Mouse (Mus musculus) cerebellum, postnatal 36 days (tissue): ENCODE data around the gene Gm45713.
"Not testable (repeated sequence)": the region's sequence is repeated elsewhere in the genome, so short reads cannot be mapped to it uniquely, and the experiment has no call there.

Experiments
- DNase-seq, 2 experiments: peaks; one replicate each; pipeline ENCODE4 v3.0.0; 2021 to 2022; ENCODE audit warnings: mixed read lengths in 2 of 2

The Gm45713 gene

DNA sequence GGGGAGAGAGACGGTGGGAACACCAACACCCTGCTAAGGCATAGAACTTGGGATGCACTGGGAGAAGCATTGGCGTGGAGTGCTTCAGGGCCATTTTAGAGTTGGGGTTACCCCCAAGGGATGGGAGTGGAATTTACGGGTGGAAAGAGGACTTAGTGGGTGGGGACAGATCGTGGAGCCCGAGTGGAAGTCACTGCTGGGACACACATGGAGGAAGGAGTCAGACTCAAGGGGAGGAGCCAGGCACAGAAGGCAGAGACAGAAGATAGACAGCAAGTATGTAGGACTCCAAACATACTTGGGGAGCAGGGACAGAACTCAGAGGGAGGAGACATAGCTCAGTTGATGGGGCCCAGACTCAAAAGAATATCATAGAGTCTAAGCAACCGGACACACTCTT is 26.5 kb upstream of the Gm45713 start:
- no peak for DNase-seq

DNA sequence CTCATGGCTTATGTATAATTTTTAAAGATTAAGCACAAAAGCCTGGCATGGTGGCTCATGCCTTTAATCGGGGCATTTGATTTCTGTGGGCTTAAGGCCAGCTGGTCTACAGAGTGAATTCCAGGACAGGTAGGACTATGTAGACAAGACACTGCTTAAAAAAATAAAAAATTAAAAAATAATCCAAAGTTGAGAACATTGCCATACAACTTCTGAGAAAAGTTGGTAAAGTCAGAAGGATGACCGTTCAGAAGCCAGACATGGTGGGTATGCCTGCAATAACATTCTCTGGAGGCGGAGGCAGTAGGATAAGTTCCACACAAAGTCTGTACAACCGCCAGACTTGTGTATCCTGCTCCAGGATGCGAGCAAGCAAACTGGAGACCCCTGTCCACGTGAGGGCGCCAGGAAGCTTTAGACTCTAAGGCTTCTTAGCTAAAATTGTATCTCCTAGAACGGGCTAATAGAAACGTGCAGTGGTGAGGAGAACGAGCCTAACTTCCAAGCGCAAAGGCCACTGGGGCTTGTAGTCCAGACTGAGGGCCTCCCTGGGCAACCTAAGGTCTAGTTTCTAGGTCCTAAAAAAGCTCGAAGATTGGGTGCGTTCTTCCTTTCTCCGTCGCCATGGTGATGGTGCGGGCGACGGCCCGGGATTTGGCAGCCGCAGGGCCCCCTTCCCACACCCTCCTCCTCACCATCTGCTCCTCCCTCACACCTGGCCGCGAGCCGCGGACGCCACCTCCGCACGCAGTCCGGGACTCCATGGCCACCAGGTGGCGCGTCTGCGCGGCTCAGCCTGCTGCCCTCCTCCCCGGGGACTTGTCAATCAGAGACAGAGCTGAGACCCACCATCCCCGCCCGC is 25.8 kb upstream of the Gm45713 start:
- peak; percentile 98 to 99 for DNase-seq

DNA sequence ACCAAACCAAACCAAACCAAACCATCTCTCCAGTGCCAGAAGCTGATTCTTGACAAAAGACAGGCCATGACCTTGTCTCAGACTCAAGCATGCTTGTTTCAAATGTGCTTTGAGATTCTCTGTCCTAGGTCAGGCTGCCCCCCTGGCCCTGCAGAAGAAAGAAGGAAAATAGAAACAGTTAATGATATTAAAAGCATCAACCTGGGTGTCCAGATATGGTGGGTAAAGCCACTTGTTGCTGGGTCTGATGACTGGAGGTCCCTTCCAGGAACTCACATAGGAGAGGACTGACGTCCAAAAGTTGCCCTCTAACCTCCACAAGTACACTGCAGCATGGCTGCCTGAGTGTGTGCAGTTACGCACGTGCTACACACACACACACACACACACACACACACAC is 24.8 kb upstream of the Gm45713 start:
- DNase-seq = no peak

DNA sequence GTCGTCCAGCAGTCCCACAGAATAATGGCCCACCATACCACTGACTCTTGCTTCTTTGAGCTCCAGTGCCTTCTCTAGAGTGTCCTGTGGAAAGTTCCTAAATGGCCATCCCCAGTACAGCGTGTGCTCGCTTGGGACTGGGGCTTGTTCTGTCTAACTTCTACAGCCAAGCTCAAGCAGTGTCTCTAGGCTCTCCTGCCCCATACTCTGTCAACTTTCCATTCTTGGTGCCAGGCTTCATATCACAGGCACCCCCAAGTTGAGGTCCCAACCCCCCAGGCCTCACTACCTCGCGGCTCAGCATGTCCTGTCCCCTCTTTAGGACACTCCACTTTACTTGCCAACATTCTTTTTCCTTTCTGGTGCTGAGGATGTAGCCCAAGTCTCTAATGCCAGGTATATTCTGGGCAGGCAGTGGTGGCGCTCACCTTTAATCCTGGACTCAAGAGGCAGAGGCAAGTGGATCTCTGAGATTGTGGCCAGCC is 24.3 kb upstream of the Gm45713 start:
- no peak for DNase-seq

DNA sequence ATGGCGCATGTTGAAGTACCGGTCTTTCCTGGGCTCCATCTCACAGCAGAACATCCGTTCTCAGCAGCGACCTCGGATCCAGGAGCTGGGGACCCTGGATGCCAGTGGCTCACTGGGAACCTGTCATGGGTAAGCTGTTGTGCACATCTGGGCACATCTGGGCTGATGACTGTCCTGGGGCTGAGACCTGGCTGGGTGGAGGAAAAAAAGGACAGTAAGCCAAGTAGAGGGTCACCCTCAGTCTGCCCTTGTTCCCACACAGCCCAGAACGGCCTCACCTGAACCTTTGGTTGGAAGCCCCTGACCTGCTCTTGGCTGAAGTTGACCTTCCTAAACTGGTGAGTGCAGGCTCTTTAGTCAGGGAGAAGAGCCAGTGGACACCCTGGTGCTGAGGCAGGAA is 23.0 kb upstream of the Gm45713 start:
- no peak for DNase-seq

DNA sequence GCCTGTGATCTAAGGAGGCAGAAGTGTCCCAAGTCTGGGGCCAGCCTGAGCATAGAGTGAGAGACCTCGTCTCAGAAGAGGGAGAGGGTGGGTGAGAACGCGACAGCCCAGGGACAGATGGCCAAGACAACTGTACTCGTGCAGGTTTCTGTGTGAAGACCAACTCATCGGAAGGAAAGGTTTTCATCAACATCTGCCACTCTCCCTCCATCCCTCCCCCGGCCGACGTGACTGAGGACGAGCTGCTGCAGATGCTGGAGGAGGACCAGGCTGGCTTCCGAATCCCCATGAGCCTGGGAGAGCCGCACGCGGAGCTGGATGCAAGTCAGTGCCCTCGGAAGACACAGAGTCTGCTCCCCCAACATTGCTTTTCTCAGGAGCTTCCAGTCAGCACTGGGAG is 21.4 kb upstream of the Gm45713 start:
- no peak for DNase-seq

DNA sequence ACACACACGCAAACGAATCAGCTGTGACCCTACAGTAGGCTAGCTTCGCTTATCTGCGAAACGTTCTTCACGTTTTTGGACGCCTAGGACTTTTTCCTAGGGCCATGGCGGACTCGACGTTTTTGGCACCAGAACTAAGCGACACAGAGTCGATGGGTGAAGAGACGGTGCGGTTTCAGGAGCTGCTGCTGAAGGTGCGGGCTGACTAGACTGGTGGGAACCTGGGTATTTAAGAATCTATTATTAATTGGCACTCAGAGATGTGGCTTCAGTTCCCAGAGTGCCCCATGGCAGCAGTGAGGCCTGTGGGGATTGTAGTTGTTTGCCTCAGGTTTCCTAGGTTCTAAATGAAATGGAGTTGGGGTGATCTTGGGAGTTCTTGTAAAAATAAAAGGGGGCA is 20.2 kb upstream of the Gm45713 start:
- DNase-seq = no peak

DNA sequence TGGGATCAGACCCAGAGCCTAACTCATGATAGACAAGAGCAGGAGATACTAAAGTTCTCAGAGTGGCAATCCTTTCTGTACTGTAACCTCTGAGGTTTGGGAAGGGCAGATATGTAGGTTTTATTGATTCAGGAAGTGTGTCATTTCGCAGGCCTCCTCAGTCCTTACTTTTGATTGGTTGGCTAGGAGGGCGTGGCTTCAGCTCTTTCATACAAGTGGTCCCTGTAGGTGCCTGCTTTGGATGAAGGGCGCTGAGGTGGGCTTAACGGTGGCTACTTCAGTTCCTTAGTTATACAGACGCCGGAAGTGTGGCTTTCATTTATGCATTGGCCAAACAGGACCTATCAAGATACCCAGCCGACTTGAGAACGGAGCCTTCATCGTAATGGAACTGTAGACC is 19.6 kb upstream of the Gm45713 start:
- DNase-seq = no peak

DNA sequence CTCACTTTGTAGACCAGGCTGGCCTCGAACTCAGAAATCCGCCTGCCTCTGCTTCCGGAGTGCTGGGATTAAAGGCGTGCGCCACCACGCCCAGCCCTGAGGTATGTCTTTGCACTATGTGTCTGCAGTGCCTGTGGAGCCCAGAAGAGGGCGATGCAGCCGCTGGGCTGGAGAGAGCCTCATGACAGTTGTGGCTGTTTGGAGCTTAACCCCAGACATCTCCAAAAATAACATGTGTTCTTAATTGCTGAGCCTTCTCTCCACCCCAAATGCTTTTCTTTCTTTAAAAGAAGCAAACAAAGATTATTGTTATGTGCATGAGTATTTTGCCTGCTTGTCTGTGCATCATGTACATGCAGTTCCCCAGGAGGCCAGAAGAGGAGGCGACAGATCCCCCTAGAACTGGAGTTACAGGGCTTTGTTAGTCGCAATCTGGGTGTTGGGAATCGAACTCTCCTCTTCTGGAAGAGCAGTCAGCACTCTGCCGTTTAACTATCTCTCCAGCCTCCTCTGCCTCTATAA is 19.0 kb upstream of the Gm45713 start:
- DNase-seq = peak; percentile 66 to 68

DNA sequence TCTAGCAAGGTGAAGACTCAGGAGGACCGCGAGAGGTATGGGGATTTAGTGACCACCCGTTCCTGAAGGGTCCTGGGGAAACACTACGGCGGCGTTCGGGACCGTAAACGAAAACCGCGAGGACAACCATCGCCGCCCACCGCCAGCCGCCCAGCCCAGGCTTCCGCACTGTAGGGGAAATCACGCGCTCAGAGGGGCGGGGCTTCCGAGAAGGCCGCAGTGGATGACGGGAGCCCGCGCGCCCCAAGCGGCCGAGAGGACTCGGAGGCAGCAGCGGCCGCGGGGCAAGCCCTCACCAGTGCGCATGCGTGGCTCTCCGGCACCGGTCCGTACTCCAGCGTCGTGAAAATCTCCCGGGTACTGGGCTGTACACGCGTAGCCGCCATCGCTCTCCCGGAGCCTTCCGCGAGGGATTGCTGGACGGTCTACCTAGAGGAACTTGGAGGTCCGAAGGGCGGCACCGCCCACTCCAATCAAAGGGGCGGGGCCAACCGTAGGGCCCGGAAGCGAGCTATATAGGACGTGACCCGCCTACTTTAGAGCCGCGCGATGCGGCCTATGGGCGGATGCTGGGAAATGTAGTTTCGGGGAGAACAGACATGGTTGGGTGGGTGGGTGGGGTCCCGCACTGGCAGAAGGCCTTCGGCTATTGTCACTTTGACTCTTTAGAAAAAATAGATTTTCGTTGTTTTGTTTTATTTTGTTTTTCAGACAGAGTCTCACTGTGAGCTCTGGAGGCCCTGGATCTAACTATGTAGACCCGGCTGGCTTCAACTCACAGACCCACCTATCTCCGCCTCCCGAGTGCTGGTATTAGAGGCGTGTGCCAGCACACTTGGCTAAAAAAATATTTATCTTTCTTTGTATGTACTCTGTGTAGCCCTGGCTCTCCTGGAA is 18.3 kb upstream of the Gm45713 start, which contains the start of the genes Pih1d1 and Aldh16a1:
TSS of gene Pih1d1 (plus strand) at position 208 of the 897 bp plus-strand sequence.
TSS of gene Aldh16a1 (minus strand) at position 489 of the 897 bp plus-strand sequence.
- DNase-seq = peak; percentile 98

DNA sequence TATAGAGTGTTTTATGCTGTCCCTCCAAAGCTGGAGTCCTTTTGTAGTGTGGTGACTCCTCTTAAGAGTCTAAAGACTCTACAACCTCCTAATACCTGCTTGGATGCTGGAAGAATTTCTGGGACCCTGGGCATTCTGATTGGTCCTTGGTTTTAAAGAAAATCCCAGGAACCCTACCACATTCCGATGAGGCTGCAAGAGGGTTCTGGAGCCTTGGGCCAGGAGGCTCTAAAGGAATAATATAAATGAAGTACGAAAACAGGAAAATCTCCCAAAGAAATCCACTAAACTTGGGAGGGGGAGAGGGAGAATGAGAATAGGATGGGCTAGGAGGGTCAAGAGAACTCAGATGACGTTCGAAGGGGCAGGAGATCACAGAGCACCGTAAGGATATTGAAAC is 17.6 kb upstream of the Gm45713 start:
- no peak for DNase-seq

DNA sequence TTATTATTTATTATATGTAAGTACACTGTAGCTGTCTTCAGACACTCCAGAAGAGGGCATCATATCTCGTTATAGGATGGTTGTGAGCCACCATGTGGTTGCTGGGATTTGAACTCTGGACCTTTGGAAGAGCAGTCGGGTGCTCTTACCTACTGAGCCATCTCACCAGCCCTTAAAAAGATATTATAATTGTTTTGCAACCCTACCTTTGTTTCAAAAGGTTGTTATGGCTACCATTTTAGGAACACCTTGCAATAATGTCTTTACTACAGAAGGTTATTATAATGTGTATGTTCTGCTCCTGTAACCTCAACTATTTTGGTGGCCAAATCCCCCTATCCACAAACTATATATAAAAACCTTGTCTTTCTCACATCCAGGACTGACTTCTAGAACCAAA is 17.0 kb upstream of the Gm45713 start:
- not testable (repeated sequence) for DNase-seq

DNA sequence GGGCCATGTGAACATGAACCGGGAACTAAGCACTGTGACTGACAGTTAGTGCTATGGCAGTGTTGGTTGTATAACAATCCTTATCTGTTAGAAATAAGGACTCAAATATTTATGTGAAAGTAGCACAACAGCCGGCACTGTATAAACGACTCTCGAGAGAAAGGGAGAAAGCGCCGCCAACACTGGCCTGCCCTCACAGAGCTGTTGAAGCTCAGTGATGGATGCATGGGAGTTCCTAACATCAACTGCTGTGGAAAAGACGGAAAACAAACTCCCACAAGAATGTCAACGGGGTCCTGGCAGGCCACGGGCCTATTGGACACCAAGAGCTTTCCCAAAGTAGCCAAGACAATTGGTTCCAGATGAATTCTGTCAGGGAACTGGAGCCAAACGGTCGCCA is 15.3 kb upstream of the Gm45713 start:
- DNase-seq = no peak

DNA sequence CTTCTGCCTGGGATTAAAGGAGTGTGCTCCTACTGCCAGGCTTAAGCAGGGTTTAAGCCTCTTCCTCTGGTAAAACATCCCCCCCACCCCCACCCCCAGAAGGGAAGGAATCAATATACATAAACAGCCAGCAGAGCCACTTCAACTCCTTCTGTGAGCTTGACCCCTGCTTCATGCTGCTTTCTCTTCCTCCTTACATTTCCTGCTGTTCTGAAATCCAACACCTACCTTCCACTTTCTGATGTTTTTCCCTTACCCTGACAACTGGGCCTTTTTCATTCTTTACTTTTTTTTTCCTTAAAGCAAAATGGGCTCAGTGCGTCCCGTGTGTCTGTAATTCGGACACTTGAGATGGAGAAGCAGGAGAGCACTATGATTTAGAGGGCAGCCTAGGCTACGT is 14.3 kb upstream of the Gm45713 start:
- DNase-seq = no peak

DNA sequence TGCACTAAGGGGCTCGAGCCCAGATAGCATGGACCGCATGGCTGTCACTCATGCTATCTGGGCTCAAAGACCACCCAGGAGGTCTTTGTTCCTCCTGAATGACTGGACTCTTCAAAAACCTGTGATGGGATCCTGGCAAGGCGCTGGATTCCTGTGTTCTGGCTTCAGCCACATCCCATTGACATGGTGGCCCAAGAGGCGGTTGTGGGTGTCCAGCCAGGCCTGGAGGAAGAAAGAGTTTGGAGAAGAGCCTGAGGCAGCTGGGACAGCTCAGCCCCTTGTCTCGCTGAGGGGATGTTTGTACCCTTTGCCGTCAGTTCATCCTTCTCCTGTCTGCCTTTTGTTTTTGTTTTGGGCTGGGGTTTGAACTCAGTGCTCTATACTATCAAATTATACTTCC is 13.5 kb upstream of the Gm45713 start:
- DNase-seq = no peak

DNA sequence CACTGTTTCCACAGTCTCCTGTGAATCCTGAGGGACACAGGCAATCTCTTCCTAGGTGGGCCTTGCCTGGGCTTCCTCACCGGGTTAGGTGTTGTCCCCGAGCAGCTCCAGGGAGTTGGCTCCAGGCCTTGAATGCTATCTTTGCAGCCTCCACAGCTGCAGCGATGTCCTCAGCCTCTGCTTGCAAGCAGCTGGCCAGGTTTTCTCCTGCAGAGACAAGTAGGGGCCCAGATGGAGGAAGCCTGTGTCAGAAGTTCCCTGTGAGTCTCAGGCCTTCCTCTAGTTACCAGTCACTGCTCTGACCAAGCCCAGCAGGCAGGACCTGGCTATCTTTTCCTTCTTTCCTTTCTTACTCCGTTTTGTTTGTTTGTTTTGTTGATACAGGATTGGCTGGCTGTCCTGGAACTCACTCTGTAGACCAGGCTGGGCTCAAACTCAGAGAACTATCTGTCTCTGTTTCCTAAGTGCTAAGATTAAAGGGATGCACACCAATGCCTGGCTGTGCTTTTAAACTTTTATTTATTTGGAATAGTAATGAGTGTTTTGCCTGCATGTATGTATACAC is 12.6 kb upstream of the Gm45713 start:
- no peak for DNase-seq

DNA sequence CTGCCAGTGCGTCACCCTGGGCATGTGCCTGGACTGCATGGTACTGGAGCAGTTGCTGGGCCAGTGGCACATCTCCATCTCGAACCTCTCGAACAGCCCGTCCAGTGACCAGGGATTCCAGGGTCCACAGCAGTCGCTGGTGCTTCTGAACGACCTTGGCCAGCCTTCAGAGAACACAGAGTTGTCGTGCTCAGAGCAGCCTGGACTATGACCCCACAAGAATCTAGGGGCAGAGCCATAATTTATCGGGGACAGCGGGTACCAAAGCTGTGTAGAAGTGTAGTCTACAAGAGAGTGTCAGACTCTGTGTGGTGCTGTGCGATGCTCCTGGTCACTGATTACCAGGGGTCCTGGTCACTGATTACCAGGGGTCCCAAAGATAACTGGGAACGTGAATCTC is 11.9 kb upstream of the Gm45713 start:
- DNase-seq = no peak

DNA sequence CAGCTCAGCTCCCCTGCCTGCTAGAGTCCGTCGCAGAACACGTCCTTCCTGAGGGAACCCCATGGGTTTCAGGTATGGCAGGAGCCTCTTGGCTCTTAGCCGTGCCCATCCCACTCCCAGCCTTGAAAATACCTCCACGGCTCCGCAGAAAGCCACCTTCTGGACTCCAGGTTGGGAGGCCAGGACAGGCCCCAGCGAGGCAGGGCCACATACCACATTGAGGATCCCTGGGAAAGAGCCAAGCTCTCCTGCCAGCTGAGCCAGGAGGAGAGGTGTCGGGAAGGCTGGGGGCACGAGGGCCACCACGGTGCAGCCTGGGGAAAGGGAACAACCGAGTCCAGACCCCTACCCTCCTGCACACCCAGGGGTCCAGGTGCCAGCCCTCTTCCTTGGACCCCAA is 11.2 kb upstream of the Gm45713 start:
- DNase-seq = no peak

DNA sequence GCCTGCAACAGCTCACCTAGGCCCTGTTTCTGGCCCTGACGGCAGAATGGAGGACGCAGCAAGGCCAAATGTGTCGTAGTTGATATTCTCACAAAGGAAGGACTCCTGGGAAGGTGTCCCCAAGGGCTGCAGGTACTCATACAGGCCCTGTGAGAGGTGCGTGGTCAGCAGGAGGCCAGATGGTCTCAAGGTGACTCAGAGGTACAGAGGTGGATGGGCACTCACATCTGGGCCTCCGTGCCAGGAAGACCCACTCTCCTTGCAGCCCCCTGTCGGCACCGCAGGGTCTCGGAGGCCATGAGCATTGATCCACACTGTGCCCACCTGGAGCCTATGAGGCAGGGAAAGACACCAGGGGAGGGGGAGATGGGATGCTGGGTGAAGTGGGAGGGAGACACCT is 9.4 kb upstream of the Gm45713 start:
- no peak for DNase-seq

DNA sequence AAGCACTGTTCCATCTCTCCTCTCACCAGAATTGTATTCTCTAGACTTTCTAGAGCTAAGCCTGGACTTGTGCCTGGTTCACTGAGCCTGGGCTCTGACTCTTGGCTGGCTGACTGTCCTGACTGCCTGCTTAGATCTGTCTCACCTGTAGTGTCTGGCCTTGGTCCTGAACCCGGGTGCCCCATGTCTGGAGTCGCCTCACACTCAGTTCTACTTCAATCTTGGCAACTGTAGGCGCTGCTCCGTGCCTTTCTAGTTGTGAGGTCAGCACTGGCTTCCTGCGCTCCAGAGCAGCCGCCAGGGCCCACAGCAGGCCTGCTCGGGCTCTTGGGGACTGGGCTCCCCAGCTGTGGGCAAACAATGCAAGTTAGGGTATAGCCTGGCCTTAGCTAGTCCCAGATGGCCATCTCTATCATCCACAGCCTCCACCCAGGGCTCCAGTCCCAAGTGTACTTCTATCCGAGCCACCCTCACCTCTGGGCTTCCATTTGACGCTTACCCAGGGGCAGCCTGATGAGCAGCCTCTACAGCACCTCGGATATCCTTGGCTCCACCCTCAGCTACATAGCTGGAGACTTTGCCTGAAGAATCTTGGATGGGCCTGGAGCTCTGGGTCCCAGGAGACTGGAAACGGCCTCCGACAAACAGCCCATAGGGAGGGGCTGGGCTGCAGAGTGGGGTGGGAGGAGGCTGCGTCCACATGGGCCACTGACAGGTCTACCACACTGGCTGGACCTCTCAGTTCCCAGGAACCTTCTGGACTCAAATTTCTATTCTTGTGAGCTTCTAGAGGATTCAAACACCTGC is 8.5 kb upstream of the Gm45713 start:
- DNase-seq = no peak

DNA sequence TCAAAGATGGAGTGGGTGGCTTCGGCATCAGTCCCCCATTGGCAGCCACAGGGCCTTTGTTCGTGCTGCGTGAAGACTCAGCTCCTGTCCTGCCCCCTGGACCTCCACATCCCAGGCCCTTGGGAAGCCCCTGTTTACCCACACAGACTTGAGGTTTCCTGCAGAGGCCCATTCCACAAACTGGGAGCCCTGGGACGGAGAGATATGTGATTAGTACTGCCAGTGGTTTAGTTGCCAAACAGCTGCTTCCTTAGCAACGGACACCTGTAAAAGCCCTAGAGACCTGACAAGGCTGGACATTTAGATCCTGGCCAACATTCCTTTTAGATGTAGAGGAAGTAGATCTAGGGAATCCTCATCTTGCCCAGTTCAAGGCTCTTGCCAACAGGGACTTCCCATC is 5.9 kb upstream of the Gm45713 start:
- DNase-seq = no peak

DNA sequence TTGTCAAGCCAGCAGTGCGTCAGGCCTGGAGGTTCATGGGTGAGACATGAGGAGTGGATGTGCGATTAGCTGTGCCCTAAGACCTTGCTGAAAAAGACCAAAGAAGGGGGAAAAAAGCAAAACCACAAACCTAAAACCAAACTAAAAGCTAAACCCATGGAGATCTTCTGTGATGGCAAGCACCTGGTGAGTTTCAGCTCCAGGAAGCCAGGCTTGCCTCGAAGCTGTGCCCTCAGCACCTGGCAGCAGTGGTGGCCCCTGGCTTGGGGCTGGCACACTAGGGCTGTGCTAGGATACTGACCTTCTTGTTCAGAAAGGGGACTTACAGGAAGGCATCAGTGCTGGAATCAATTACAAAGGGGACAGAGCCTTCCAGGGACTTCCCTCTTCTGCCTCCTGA is 5.3 kb upstream of the Gm45713 start:
- no peak for DNase-seq
